Mouse (Mus musculus) spleen, postnatal 36 days (tissue): ENCODE data around the gene Serpina3n.
A peak's percentile ranks its signal among the peaks of the same experiment; 100 is the strongest.
"Not testable (repeated sequence)": the region's sequence is repeated elsewhere in the genome, so short reads cannot be mapped to it uniquely, and the experiment has no call there.

Experiments
- DNase-seq, 2 experiments: peaks; one replicate each; pipeline ENCODE4 v3.0.0; 2022; ENCODE audit warnings: low spot score in 2 of 2, mixed read lengths in 1 of 2

Serpina3n gene

GRCm38 (mm10) chr12:104406454-104406885 lies at the start of gene Serpina3n:
Gene Serpina3n (plus strand): TSS chr12:104406729.
- no peak for DNase-seq

DNA sequence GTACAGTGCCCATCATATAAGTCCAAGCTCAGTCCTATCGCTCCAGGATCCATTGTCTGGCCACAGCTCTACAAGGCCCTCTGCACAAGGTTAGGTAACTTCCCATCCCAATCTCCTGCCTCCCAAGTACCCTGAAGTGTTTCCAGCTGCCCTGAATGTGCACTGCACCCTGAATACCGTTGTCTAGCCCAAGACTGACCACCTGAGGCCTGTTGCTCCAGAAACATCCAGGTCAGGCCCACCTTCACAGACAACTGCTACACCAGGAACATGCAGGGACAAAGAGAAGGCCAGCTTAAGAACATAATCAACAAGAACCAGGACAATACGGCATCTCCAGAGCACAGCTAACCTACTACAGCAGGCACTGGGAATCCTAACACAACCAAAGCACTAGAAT lies 36.5 kb upstream of the Serpina3n start:
- no peak for DNase-seq

- not testable (repeated sequence) for DNase-seq
Measured at GRCm38 (mm10) chr12:104377179-104377578, 29.4 kb upstream of the Serpina3n start.

DNA sequence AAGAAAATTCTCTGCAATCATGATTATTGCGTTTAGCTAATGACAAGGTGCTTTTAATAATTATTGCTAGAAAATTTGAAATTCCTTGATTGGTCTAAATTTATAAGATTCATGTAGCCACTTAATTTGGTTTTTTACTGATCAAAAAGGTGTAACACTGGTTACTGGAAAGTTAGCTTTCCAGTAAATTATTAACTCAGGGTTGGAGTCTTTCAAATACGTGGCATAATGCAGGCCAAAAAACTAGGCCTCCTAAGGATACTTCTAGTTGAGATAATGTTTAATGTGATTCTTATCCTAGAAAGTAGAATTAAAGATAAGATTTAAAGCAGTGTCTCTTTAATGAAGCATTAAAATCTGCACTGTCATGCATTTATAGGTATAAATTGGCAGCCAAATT lies 28.2 kb upstream of the Serpina3n start:
- DNase-seq = not testable (repeated sequence)

DNA sequence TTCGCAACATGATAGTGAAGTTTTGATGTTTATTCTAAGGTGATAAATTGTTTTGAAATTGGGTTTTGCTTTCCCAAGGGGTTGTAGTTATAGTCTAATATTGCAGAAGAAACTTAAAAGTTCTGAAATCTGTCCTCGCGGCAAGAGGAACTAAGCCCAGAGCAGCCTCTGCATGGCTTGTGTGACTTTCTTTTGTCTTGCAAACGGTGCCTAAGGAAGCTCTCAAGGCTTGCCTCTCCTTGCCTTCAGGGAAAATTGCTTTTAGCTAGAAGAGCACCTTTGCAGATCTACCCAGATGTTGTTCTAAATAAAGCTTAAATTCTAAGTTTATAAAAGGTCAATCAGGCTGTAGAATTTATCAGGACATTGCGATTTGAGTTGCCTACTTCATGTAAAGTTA lies 27.7 kb upstream of the Serpina3n start:
- not testable (repeated sequence) for DNase-seq

- no peak for DNase-seq
Measured at GRCm38 (mm10) chr12:104379856-104380255, 26.7 kb upstream of the Serpina3n start.

DNA sequence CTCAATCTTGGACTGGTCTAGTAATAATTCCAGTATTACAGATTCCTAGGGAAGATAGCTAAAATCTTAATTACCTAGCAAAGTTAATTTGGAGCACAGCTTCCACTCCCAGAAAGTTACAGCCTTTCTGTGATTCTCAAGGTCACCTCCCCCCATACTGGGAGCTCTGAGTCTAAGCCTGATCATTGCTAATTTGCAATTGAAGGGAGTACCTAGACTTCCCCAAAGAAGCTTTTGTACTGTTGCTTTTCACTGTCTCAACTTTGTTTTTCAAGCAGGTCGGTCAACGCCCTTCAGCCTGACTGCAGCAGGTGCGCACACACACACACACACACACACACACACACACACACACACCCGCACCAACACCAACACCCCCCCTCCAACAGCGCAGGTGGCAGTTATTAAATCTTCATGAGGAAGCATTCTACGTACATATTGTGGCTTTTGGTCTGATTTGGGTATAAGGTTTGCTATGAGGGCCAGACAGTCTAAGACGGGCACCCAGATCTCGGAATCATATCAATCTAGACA lies 25.4 kb upstream of the Serpina3n start:
- not testable (repeated sequence) for DNase-seq

DNA sequence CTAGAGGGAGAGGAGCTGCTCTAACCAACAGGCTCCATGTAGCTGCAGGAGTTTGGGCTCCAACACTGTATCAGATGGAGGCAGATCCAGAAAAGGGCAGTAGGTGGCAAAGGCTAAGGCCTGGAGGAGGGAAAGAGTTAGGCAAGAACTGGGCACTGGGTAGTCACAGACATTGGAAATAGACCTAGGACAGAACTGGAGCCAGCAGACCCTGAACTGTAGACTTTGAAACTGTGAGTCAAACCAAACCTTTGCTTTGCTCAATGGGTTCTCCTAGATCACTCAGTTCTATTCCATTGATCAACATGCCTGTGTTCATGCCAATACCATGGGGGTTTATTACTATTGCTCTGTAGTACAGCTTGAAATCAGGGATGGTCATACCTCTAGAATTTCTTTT lies 20.5 kb upstream of the Serpina3n start:
- not testable (repeated sequence) for DNase-seq

GRCm38 (mm10) chr12:104386878-104387277 lies 19.7 kb upstream of the Serpina3n start:
- DNase-seq = not testable (repeated sequence)

DNA sequence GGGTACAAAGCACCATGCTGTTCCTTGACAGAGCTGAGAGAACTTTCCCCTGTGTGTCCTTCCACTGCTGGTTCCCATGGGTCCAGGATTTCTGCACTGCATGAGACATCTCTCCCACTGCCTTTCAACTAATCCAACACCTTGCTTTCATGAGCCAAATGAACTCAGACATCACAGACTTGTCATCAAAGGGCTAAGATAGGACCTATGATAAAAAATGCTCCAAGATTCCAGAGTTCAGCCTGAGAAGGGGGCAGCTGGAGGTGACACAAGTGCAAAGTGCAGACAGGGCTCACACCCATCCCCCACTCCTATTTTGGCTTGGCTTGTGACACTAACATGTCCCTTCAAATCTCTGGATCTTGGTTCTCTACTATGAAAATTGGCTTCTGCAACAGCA lies 18.1 kb upstream of the Serpina3n start:
- DNase-seq = no peak

GRCm38 (mm10) chr12:104391057-104391456 lies 15.5 kb upstream of the Serpina3n start:
- not testable (repeated sequence) for DNase-seq

- DNase-seq = no peak
Measured at GRCm38 (mm10) chr12:104403968-104404367, 2.6 kb upstream of the Serpina3n start.

- no peak for DNase-seq
Measured at GRCm38 (mm10) chr12:104412507-104412906, 6.0 kb downstream of the Serpina3n start.

DNA sequence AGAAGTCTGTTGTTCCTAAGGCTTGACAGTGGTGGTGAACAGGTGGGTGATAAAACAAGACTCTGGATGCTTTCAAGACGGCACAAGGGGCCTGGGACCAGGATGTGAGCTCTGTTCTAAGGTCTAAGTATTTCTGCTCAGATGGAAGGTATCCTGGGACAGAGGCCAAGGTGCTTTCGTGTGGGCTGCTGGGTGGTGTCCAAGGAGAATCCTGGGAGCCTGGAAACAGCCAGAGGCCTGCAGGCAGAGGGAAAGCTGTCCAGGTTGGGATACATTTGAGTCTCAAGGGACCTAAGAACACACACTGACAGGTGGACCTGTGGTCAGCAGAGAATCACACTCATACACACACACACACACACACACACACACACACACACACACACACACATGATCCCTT lies 8.0 kb downstream of the Serpina3n start:
- no peak for DNase-seq

DNA sequence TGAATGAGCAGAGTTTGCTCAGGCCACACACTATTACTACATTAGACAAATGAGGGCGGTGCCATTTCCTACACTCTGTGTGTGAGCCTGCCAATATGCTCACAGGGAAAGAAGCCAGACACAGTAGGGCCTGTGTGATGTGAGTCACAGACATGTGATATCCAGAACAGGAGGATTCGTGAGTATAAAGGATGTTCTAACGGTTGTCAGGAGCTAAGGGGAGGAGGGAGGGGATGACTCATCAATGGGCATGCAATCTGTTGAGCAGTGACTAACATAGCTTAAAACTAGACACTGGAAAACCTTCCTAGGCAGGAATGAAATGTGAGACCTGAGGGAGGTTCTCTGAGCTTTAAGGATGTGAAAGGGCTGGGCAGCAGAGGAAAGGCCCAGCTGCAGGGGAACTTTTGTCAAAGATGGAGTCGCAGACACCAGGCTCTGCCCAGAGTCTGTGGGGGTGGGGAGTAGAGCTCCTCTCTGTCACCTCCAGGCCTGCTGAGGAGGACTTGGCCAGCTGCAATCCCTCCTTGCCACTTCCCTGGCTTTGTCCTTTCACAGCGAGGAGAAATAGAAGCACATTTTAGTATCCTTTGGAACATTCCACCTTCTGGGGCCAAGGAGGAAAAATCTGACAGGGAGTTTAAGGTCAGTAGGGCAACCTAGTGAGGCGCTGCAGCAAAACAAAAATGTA lies 9.2 kb downstream of the Serpina3n start:
- DNase-seq = no peak

DNA sequence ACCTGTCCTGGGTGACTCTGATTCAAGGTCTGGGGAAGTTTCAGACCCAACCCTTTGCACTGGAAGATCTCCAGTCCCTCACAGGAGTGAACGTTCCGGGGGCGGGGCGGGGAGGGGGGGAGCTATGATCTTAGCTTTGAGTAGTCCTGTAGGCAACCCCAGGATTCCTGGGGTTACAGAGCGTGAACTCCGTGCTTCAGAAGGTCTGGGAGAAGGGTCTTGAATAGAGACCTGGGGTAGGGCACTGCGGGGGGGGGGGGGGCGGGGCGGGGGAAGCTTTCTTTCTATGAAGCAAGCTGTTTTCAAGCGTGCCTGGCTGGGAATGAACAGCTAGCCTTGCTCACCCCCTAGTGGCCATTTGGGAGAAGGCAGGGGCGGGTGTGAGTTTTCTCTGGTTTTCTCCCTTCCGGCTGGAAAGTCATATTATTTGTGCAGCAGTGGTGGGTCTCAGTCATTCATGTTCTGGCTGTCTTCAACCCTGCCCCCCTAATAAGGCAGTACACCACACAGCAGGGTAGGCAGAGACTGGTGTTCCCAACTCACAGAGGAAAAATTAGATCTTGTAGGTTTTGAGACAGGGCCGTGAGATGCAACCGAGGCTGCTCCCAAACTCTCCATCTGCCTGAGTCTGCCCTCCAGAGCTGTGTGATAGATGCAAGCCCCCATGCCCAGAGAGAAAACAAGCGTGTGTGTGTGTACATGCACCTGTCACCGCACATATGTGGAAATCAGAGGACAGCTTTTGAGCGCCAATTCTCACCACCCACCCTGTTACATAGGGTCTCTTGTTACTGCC lies 12.0 kb downstream of the Serpina3n start:
- peak; percentile 31 to 45 for DNase-seq

- DNase-seq = no peak
Measured at GRCm38 (mm10) chr12:104419136-104419462, 12.6 kb downstream of the Serpina3n start.

GRCm38 (mm10) chr12:104422615-104423392 lies 16.3 kb downstream of the Serpina3n start:
- no peak for DNase-seq

GRCm38 (mm10) chr12:104425591-104425990 lies 19.1 kb downstream of the Serpina3n start:
- no peak for DNase-seq

GRCm38 (mm10) chr12:104426915-104427314 lies 20.4 kb downstream of the Serpina3n start:
- no peak for DNase-seq

DNA sequence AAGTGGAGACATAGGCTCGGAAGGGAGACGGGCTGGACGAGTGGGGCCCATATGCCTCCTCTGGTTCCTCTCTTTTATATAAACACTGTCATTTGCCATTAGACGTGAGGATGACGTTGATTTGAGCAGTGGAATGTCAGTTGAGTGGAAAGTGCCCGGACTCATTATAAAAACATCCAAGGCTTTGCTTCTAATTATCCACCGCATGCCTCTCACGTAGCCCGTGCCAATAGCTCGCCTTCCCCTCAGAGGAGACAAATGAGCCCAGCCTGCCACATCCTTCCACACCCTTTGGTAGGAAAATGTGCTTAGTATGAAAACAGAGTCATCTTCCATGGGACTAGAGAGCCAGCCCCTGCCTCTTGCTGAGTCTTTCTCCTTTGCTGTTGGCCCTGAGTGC lies 24.8 kb downstream of the Serpina3n start:
- no peak for DNase-seq

DNA sequence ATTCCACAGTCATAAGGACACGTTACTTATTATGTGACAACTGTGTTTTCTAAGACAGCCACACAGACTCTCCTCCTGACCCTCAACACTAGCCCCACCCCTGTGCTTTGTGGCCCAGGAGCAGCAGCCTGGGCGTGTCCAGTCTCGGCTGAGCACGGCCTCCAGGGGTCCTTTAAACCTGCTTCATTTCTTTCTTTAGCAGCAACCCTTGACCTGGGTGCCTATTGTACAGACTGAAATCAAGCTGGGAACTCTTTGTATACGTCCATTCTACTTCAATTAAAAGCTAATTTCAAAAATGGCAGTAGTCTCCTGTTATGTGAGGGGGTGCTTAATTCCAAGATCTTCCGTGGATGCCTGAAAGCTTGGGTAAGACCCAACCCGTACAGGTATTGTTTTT lies 26.7 kb downstream of the Serpina3n start:
- DNase-seq = no peak
